Mouse (Mus musculus): ENCODE measurements at regions not wholly inside any gene's neighbourhood (a gene's known extent, or its start where the extent isn't known, plus 50 kb on each side); places are given as distances from the start of the nearest gene placed in this dataset.

GRCm38 (mm10) chr10:118087570-118088340, 53.9 kb upstream of the Mdm1 start:
- intact Hi-C loops (cut with DNase I) = no loop called here
- DNase-seq (ENCODE audit: low spot score in 2 of 2) = no peak

GRCm38 (mm10) chr10:118088499-118088898, 53.1 kb upstream of the Mdm1 start:
- DNase-seq (ENCODE audit: low spot score in 2 of 2) = no peak
- intact Hi-C loops (cut with DNase I) = no loop called here

GRCm38 (mm10) chr10:118089879-118090278, 51.7 kb upstream of the Mdm1 start:
- DNase-seq (ENCODE audit: low spot score in 2 of 2) = no peak
- intact Hi-C loops (cut with DNase I) = no loop called here

DNA sequence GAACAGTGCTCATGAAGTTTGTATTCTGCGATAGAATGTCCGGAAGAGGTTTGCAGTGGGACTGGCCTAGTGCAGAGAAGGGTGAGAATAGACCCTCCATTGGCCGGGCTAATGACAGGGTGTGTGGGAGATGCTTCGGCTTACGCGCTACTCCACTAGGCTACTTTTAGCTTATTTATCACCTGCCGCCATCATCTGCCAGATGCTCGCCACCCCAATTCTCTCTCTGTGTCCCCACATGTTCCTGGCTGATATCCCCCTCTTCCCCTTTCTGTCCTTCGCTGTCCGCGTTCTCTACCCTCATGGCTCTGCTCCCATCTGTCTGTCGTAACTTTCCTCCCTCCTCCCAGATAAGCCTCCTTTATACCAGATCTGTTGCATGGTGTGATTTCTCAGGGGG, 50.1 kb upstream of the Mdm1 start:
- DNase-seq (ENCODE audit: low spot score in 2 of 2) = no peak
- intact Hi-C loops (cut with DNase I) = no loop called here

Measured in left cerebral cortex, postnatal 14 days (tissue).